8 mouse cellular contexts compared by ENCODE assay signal in the genomic region with DNA sequence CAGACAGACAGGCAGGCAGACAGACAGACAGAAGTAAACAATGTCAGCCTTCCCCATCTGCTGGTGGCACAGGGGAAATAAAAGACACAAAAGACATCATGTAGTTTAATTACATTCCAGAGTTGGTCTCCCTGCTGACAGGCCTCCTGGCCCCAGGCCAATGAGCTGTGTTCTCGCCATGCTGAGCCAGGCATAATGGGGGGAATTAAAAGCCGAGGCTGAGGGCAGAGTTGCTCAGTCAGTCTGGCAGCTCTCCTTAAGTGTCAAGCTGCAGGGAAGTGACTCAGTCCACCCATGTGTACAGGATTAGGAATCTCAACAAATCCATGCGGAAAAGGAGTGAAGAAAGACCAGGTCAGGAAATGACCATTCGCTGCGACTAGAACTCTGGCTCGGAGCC.
DNase-seq lines count a peak whose midpoint lies in the region; ATAC-seq and TF ChIP-seq lines count a peak whose summit lies in the region.

No protein-coding gene starts in this region.

- no peak overlapping the region for H3K9ac ChIP-seq in kidney, embryonic 15.5 days

- 0 out of 2 replicates have a peak, but pooled peaks have one; percentile 29 for ATAC-seq in kidney, embryonic 15.5 days (replicated peaks; ENCODE audit: low FRiP score)
- no peak for ATAC-seq in erythroblast, adult 5-6 weeks (replicated peaks; ENCODE audit: low FRiP score, poor library complexity, severe bottlenecking)

- WGBS in kidney, embryonic 15.5 days: 30% methylated on average over 6 of the region's 6 CpGs
- 13% methylated on average over 6 of the region's 6 CpGs for WGBS in lung, adult 2 months

- H3K36me3 ChIP-seq in kidney, embryonic 15.5 days: no peaks in the 10 kb centered on the region

- H3K4me2 ChIP-seq in kidney, embryonic 15.5 days: peak overlapping the region; percentile 31

- no peaks in the 10 kb centered on the region for H3K27me3 ChIP-seq in kidney, embryonic 15.5 days

- H3K27ac ChIP-seq in kidney, embryonic 15.5 days: no peak overlapping the region

- peak; percentile 49 for DNase-seq in layer of hippocampus, adult 11-12 months (ENCODE audit: low spot score)
- DNase-seq in layer of hippocampus, adult 9-10 months (ENCODE audit: low spot score): no peak
- peak; percentile 73 for DNase-seq in embryo, embryonic 11 days
- peak; percentile 58 to 66 for DNase-seq in gastrocnemius, postnatal 4 days (ENCODE audit: low spot score in 2 of 2)
- peak; percentile 3 for DNase-seq in lung, adult 2 months
- DNase-seq in retina, postnatal 1 day: peak; percentile 93

- TF ChIP-seq POLR2A in lung, adult 2 months (IDR thresholded peaks at IDR 0.05; ENCODE audit: borderline replicate concordance, extremely low read depth, low read depth, low read length): no peak

- peaks cover 11% of the 10 kb centered on the region; the same call in 1 of the 2 replicates for H3K4me1 ChIP-seq in kidney, embryonic 15.5 days
- H3K4me1 ChIP-seq in lung, adult 2 months (ENCODE audit: control insufficient read depth, insufficient read depth, low read length): no peaks in the 10 kb centered on the region

- H3K9me3 ChIP-seq in kidney, embryonic 15.5 days (replicated peaks): no peaks in the 10 kb centered on the region

- H3K4me3 ChIP-seq in kidney, embryonic 15.5 days (replicated peaks): no peak overlapping the region
- H3K4me3 ChIP-seq in lung, adult 2 months (replicated peaks; ENCODE audit: extremely low read depth, low read depth, low read length): no peak overlapping the region

- TF ChIP-seq CTCF in lung, adult 2 months (IDR thresholded peaks at IDR 0.05; ENCODE audit: insufficient read depth, low read length): no peak
